Mouse (Mus musculus): ENCODE data around the gene Dpm3.

- TF ChIP-seq MAX (IDR thresholded peaks at IDR 0.05) (no peak), CTCF (IDR thresholded peaks at IDR 0.05; ENCODE audit: control insufficient read depth, insufficient read depth, insufficient read length) (peak; percentile 95)
Observed at GRCm38 (mm10) chr3:89315195-89315929, 56.2 kb downstream of the Dpm3 start.
